Mouse (Mus musculus): ENCODE results near the gene Galnt10. TPM values are rescaled to one million over a fixed set of nuclear protein-coding genes. Genes with fewer than 3 reads are reported as not detected.
A peak's percentile ranks its signal among the peaks of the same experiment; 100 is the strongest.

Galnt10 gene
- polyA plus RNA-seq, 1 experiment from 2014 or later, result 19.3 TPM

DNA sequence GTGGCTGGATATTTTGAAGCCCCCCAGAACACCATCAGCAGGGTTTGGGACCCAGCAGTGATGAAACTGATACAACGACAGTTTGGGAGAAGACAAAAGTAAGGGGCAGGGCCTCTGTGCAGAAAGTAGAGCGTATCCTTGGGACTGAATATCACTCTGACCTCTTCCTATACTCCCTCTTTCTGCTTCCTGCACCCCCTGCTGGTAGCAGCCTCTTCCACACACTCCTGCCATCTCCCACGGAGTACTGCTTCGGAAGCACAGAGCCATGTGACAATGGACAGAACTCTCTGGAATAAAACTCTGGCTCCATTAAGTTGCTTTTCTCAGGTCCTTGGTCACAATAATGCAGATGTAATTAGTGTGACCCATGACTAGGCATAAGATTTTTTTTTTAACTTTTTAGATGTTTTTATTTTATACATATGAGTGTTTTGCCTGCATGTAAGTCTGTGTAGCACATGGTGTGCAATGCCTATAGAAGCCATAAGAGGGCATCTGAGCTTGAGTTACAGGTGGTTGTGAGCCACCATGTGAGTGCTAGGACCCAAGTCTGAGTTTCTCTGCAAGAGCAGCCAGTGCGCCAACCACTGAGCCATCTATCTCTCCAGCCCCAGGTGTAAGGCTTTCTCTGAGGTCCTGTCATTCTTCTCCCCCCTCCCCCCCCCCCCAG is 79.7 kb downstream of the Galnt10 start:
- no peak overlapping the region for H3K9ac ChIP-seq
- no peak overlapping the region for H3K4me2 ChIP-seq (replicated peaks)
- no peak for ATAC-seq
- no peak overlapping the region for H3K27ac ChIP-seq
- no peaks in the 10 kb centered on the region for H3K36me3 ChIP-seq
- no peak overlapping the region for H3K4me3 ChIP-seq (replicated peaks)
- no peaks in the 10 kb centered on the region for H3K9me3 ChIP-seq
- WGBS, result 90% methylated on average over 5 of the region's 5 CpGs
- H3K4me1 ChIP-seq (replicated peaks), result peaks cover 9% of the 10 kb centered on the region
- no peaks in the 10 kb centered on the region for H3K27me3 ChIP-seq (replicated peaks)

DNA sequence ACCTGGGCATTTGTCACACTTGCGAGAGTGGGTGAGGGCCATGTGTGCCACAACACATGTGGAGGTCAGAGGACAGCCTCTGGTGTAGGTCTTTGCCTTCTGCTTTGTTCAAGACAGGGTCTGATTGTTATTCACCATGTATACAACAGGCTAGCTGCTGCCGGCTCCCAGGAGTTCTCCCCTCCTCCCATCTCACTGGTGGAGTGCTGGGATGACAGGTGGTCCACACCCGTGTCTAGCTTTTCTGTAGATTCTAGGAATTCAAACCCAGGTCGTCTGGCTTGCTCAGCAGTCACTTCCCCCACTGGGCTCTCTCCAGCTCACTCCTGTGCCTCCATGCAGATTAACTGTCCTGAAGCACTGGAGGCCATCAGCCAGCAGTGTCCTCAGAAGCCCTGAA is 80.7 kb downstream of the Galnt10 start:
- no peak for ATAC-seq
- WGBS, result 46% methylated on average over 4 of the region's 4 CpGs
- Histone ChIP-seq H3K36me3 (no peaks in the 10 kb centered on the region), H3K9ac (no peak overlapping the region), H3K9me3 (no peaks in the 10 kb centered on the region), H3K4me2 (replicated peaks) (no peak overlapping the region), H3K4me3 (replicated peaks) (no peak overlapping the region), H3K27ac (no peak overlapping the region), H3K4me1 (replicated peaks) (peaks cover 7% of the 10 kb centered on the region), H3K27me3 (replicated peaks) (no peaks in the 10 kb centered on the region)

DNA sequence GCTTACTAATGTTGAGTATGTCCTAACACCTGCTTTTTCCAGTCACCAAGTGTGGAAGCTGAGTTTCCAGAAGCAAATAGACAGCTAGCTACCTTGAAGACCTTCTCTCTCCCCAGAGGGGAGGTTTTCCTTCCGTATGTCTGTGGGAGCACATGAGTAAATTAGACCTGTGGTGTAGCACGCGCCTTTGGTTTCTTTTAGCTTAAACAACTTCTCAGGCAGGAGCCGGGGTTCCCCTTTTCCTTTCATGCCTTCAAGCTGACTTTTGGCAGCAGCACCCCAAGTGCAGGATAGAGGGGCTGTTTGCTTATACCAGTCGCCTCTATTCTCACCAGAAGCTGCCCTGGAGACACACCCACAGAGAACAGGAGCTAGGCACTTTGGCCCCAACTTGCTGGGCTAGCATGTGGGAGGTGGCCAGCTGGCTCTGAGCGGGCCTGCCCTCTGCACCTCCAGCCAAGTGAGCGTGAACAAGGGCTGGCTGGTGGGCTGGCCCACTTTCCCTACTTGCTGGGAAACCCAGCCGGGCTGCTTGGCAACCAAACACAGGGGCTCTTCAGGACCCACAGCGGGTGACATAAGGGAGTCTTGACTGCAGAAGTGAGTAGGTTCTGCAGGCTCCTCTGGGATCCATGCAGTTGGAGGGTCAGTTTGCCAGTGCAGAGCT is 82.2 kb downstream of the Galnt10 start:
- Histone ChIP-seq H3K27me3 (replicated peaks) (no peaks in the 10 kb centered on the region), H3K4me1 (replicated peaks) (peaks cover 8% of the 10 kb centered on the region), H3K36me3 (no peaks in the 10 kb centered on the region), H3K27ac (no peak overlapping the region), H3K9me3 (no peaks in the 10 kb centered on the region), H3K9ac (no peak overlapping the region), H3K4me3 (replicated peaks) (no peak overlapping the region), H3K4me2 (replicated peaks) (no peak overlapping the region)
- ATAC-seq, result peak; percentile 84
- 65% methylated on average over 9 of the region's 9 CpGs for WGBS

- peak; percentile 67 for ATAC-seq
These were observed 87.4 kb downstream of the Galnt10 start for GRCm38 (mm10) chr11:57732410-57733281.

GRCm38 (mm10) chr11:57747294-57748080 is 102.2 kb downstream of the Galnt10 start:
- Histone ChIP-seq H3K9me3 (no peaks in the 10 kb centered on the region), H3K27me3 (replicated peaks) (no peaks in the 10 kb centered on the region), H3K27ac (no peak overlapping the region), H3K4me2 (replicated peaks) (no peak overlapping the region), H3K4me3 (replicated peaks) (no peak overlapping the region), H3K9ac (no peak overlapping the region), H3K4me1 (replicated peaks) (no peaks in the 10 kb centered on the region), H3K36me3 (no peaks in the 10 kb centered on the region)
- ATAC-seq, result no peak
- 86% methylated on average over 19 of the region's 19 CpGs for WGBS

More at GRCm38 (mm10) chr11:57732410-57733281, 87.4 kb downstream of the Galnt10 start:
- Histone ChIP-seq H3K27me3 (replicated peaks) (no peaks in the 10 kb centered on the region), H3K4me1 (replicated peaks) (peaks cover 7% of the 10 kb centered on the region), H3K9ac (no peak overlapping the region), H3K27ac (no peak overlapping the region), H3K9me3 (no peaks in the 10 kb centered on the region), H3K4me2 (replicated peaks) (no peak overlapping the region), H3K36me3 (no peaks in the 10 kb centered on the region), H3K4me3 (replicated peaks) (no peak overlapping the region)
- 44% methylated on average over 10 of the region's 10 CpGs for WGBS

GRCm38 (mm10) chr11:57753538-57754203 is 108.4 kb downstream of the Galnt10 start:
- ATAC-seq, result no peak
- Histone ChIP-seq H3K4me1 (replicated peaks) (peaks cover 4% of the 10 kb centered on the region), H3K4me3 (replicated peaks) (no peak overlapping the region), H3K9me3 (no peaks in the 10 kb centered on the region), H3K27ac (no peak overlapping the region), H3K4me2 (replicated peaks) (no peak overlapping the region), H3K36me3 (no peaks in the 10 kb centered on the region), H3K27me3 (replicated peaks) (no peaks in the 10 kb centered on the region), H3K9ac (no peak overlapping the region)
- 77% methylated on average over 14 of the region's 14 CpGs for WGBS

DNA sequence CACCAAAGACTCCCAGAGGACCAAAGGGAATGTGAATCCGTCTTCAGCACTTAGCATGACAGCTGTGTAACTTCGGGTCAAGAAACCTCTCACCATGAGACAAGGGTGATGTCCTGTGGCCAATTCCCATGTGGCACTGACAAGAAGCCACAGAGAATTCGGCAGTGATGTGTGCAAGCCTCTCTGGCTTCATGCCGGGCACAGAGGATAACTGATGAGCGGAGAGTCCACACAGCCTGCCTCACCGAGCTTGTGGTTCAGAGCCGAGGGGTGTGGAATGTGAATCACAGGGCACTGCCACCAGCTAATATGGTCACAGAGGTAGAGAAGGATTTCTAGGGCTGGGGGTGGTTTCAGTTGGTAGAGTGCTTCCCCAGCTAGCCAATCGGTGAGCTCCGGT is 113.4 kb downstream of the Galnt10 start:
- 82% methylated on average over 9 of the region's 9 CpGs for WGBS
- Histone ChIP-seq H3K4me3 (replicated peaks) (no peak overlapping the region), H3K4me2 (replicated peaks) (no peak overlapping the region), H3K4me1 (replicated peaks) (peaks cover 4% of the 10 kb centered on the region), H3K9me3 (no peaks in the 10 kb centered on the region), H3K27ac (no peak overlapping the region), H3K9ac (no peak overlapping the region), H3K36me3 (no peaks in the 10 kb centered on the region), H3K27me3 (replicated peaks) (no peaks in the 10 kb centered on the region)
- no peak for ATAC-seq

DNA sequence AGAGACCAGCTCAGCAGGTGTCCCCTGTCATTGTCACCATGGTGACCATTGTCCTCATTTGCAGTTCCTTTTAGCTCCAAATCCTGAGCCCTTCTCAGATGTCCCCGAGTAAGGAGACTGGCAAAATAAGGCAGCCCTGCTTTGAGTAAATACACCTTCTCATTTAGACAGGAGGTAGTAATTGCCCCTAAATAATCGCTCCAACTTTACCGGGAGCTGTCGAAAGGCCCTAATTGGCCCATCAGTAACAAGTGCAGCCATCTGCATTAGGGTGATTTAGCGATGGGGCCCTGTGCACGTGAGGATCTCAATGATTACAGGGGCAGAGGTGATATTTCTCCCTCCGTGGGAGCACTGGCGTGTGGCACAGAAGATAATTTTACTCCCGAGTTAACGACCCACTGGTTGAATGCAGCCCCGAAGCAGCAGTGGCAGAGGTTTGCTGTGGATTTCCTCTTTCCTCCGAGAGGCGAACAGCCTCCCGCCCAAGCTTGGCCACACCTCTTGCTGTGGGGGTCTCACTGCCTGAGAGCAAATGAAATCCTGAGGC is 115.3 kb downstream of the Galnt10 start:
- 33% methylated on average over 14 of the region's 14 CpGs for WGBS
- Histone ChIP-seq H3K9ac (no peak overlapping the region), H3K27ac (no peak overlapping the region), H3K9me3 (no peaks in the 10 kb centered on the region), H3K4me3 (replicated peaks) (no peak overlapping the region), H3K27me3 (replicated peaks) (no peaks in the 10 kb centered on the region), H3K36me3 (no peaks in the 10 kb centered on the region), H3K4me2 (replicated peaks) (no peak overlapping the region), H3K4me1 (replicated peaks) (peaks cover 4% of the 10 kb centered on the region)
- ATAC-seq, result no peak

DNA sequence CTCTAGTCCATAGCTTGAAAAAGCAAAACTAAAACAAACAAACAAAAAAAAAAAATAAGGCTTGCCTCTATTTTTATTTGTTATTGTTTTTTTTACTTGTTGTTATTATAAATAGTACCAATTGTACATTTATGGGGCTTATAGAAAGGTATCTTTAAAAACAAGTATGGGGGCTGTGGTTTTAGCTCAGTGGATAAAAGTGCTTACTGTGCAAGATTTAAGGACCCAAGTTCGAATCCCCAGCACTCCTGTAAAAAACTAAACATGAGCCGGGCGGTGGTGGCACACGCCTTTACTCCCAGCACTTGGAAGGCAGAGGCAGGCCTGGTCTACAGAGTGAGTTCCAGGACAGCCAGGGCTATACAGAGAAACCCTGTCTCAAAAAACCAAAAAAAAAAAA is 116.1 kb downstream of the Galnt10 start:
- no peak for ATAC-seq
- no peak overlapping the region for H3K4me3 ChIP-seq (replicated peaks)
- no peak overlapping the region for H3K4me2 ChIP-seq (replicated peaks)
- H3K27ac ChIP-seq, result no peak overlapping the region
- H3K9me3 ChIP-seq, result no peaks in the 10 kb centered on the region
- H3K4me1 ChIP-seq (replicated peaks), result peaks cover 4% of the 10 kb centered on the region
- 92% methylated on average over 4 of the region's 4 CpGs for WGBS
- H3K36me3 ChIP-seq, result no peaks in the 10 kb centered on the region
- no peak overlapping the region for H3K9ac ChIP-seq
- no peaks in the 10 kb centered on the region for H3K27me3 ChIP-seq (replicated peaks)

GRCm38 (mm10) chr11:57764124-57764523 is 118.9 kb downstream of the Galnt10 start:
- 89% methylated on average over 3 of the region's 3 CpGs for WGBS
- ATAC-seq, result no peak
- no peak overlapping the region for H3K4me2 ChIP-seq (replicated peaks)
- no peaks in the 10 kb centered on the region for H3K27me3 ChIP-seq (replicated peaks)
- H3K9ac ChIP-seq, result no peak overlapping the region
- no peaks in the 10 kb centered on the region for H3K9me3 ChIP-seq
- no peak overlapping the region for H3K4me3 ChIP-seq (replicated peaks)
- 0 out of 2 replicates have a peak, but pooled peaks cover 3% of the 10 kb centered on the region for H3K4me1 ChIP-seq (replicated peaks)
- no peak overlapping the region for H3K27ac ChIP-seq
- no peaks in the 10 kb centered on the region for H3K36me3 ChIP-seq

- no peaks in the 10 kb centered on the region for H3K27me3 ChIP-seq (replicated peaks)
- H3K4me2 ChIP-seq (replicated peaks), result no peak overlapping the region
- no peak overlapping the region for H3K27ac ChIP-seq
- no peak overlapping the region for H3K4me3 ChIP-seq (replicated peaks)
- no peak overlapping the region for H3K9ac ChIP-seq
- H3K4me1 ChIP-seq (replicated peaks), result 0 out of 2 replicates have a peak, but pooled peaks cover 3% of the 10 kb centered on the region
- WGBS, result 50% methylated on average over 12 of the region's 12 CpGs
- H3K9me3 ChIP-seq, result no peaks in the 10 kb centered on the region
- no peaks in the 10 kb centered on the region for H3K36me3 ChIP-seq
- ATAC-seq, result no peak
These were observed 121.4 kb downstream of the Galnt10 start for GRCm38 (mm10) chr11:57766617-57767016.

Measured in intestine, embryonic 15.5 days (tissue).